Mouse (Mus musculus): Measurements from ENCODE around the gene Slfn3. TPM values are rescaled to one million over a fixed set of nuclear protein-coding genes. Genes with fewer than 3 reads are reported as not detected.
"Not testable (repeated sequence)": the region's sequence is repeated elsewhere in the genome, so short reads cannot be mapped to it uniquely, and the experiment has no call there.

Slfn3 gene
- total RNA-seq (2021) = 2.4 and 4.2 TPM in 2 replicates
- long read RNA-seq = 0 reads

DNA sequence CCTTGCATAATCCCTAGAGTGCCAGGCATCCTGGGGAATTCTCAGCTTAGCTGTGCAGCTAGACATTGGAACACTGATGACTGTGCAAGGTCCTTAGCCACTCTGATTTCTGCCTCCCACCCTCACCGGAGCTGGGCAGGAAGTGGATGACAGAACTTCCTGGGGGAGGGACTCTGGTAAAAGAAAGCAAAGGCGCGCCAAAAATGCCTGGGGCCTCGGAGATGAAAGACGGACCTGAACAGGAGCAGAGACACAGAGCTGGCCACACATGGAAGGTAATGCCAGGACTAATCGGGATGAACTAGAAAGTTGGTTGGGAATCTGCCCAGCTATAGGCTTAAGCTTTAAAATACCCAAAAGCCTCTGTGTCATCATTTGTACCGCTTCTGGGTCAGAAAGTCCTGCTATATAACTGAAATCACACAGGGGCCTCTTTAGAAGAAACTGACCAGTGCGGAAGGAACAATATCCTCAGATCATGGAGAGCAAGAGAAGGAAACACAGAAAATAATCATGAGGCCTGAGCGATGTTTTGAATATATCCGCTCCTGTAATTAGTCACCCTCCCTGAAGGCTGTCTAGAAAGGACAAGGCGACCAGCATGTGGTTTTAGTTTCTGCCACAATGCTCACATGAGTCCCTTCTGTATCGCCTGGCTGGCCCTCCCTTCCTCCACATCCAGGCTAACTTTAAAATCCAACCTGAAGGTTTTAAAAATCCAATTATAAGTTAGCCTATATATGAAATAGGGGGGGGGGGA lies at the start of gene Slfn3:
Slfn3 (plus strand) TSS at position 197 of the 760 bp plus-strand sequence.
- peak; percentile 21 for DNase-seq

DNA sequence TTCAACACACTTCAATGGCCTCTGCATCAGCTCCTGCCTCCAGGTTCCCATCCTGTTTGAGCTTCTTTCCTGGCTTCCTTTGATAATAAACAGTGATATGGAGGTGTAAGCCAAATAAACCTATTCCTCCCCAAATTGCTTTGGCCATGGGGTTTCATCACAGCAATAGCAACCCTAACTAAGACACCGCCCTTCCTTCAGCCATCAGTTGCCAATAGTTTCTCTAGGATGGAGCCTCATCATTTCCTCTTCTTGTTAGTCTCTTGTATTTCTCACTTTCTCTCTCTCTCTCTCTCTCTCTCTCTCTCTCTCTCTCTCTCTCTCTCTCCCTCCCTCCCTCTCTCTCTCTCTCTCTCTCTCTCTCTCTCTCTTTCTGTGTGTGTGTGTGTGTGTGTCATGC lies 42.2 kb upstream of the Slfn3 start:
- not testable (repeated sequence) for DNase-seq

DNA sequence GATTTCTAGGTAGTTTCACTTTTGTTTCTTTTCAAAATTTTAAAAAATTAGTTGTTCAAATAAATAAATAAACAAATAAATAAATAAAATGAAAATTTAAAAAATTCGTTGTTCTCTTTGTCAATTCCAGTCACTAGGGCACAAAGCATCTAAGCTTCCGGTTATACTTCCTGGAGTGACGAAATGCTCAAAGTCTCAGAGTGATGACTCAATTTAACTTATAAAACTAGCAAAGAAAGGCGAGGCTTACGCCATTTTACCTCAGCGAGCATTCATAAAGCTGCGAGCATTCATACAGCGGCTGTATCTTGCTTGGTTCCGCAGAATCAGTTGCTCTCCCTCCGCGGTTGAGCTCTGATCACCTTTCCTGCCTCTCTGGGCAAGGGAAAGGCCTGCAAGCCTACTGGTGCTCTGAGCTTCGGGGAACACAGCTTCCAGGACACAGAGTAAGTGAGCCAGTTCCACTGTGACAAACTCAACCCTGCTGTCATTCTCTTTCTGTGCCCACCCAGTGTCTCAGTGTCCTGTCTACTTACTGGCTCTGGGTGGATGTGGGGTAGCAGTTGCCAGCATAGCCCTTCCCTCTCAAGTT lies 16.1 kb upstream of the Slfn3 start, which contains the start of gene Slfn4:
Slfn4 (plus strand) TSS at position 239 of the 592 bp plus-strand sequence.
- no peak for DNase-seq

- no peak for DNase-seq
These were observed 871 bp downstream of the Slfn3 start for GRCm38 (mm10) chr11:83192001-83192400.

DNA sequence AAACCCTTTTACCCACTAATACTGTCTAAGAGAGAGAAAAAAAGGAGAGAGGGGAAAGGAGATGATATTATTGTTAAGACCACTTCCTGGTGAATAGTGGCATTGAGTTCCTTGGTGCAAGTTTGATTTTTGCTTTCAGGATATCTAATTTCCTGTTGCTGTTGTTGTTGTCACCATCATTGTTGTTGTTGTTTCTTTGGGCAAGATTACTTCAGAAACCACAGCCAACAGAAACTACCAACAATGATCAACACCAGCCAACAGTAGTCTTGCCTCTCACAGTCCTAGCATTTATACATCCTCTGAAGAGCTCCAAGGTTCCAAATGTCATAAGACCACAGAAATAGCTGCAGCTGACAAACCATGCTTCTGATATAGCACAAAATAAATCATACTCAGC lies 13.9 kb downstream of the Slfn3 start:
- DNase-seq = no peak

DNA sequence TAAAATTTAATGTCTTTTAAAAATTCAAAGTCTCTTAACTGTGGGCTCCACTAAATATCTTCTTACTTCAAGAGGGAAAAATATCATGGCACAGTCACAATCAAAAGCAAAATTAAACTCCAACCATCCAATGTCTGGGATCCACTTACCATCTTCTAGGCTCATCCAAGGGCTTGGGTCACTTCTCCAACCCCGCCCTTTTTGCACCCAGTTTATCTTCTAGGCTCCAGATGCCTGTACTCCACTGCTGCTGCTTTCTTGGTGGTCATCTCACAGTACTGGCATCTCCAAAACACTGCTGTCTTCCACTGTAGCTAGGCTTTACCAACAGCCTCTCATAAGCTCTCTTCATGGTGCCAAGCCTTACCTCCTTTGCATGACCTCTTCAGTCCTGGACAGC lies 25.0 kb downstream of the Slfn3 start:
- no peak for DNase-seq

DNA sequence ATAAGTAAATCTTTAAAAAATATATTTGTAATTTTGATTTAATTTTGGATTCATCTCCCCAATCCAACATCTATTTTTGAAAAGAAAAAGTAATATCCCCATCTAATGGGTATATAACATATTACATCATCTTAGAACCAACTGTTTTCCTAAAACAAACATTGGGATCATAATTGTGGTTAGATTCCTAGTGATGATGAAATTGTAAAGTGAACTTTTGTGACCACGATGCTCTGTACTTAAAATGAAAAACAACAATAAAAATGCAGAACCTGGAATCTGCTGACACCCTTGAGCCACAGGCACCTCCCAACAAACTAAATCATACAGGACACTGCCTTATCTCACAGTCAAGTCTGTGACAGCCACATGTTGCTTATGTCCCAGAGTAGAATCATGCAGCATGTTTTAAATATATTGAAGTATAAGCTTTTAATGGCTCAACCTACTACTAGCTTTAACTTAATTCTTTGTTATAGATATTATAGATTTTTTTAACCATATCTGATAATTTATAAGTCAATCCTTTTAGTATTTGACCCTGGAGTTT lies 30.3 kb downstream of the Slfn3 start:
- no peak for DNase-seq

DNA sequence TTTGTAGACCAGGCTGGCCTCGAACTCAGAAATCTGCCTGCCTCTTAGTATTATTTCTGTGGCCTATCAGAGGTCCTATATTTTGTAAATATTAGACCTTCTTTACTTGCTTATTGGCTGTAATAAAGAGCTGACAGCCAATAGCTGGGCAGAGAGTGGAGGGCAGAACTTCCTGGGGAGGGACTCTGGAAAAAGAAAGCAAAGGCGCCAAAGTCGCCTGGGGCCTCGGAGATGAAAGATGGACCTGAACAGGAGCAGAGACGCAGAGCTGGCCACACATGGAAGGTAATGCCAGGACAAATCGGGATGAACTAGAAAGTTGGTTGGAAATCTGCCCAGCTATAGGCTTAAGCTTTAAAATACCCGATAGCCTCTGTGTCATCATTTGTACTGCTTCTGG lies 32.2 kb downstream of the Slfn3 start:
- no peak for DNase-seq

- DNase-seq = not testable (repeated sequence)
These were observed 32.7 kb downstream of the Slfn3 start for GRCm38 (mm10) chr11:83223793-83224192.

GRCm38 (mm10) chr11:83224217-83224616 lies 33.1 kb downstream of the Slfn3 start:
- no peak for DNase-seq

DNA sequence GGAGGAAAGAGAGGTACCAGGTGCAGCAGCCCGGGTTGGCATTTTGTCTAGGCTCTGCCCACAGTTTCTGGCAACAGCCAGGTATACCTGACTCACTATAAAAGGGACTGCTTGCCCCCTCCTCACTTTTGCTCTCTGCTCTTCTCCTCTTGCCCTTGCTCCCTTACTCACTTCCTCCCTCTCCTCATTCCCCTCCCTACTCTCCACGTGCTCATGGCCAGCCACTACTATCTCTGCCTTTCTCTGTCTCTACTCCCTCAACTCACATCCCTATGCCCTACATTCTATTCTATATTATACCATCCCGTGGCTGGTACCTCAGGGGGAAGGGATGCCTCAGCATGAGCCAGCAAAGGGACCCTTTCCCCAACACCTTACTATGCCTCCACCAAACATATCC lies 33.6 kb downstream of the Slfn3 start:
- no peak for DNase-seq

DNA sequence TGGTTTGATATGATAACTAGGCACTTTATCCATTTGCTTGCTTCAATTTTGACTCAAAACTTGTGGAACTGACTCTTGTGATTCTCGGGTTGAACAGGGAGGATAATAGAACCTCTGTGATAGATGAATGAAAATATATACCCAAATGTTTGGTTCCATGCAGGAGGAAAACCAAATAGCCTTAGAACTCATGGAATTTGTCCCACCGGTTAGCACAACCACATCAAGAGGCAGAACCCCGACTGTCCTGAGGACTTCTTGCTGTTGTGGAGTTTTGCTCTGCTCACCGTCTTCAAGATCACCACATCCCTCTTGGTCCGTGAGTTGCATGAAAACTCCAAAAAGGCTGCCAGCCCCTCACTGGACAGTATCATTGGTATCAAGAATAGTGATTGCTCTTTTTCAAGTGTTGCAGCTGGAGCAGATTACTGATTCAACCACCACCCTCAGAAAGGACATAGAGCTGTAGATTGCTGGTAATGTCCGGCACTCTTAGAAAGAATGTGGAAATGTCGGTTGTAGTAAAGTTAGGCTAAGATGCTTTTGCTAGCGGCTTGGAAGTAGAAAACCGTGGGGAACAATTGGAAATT lies 34.3 kb downstream of the Slfn3 start:
- no peak for DNase-seq

DNA sequence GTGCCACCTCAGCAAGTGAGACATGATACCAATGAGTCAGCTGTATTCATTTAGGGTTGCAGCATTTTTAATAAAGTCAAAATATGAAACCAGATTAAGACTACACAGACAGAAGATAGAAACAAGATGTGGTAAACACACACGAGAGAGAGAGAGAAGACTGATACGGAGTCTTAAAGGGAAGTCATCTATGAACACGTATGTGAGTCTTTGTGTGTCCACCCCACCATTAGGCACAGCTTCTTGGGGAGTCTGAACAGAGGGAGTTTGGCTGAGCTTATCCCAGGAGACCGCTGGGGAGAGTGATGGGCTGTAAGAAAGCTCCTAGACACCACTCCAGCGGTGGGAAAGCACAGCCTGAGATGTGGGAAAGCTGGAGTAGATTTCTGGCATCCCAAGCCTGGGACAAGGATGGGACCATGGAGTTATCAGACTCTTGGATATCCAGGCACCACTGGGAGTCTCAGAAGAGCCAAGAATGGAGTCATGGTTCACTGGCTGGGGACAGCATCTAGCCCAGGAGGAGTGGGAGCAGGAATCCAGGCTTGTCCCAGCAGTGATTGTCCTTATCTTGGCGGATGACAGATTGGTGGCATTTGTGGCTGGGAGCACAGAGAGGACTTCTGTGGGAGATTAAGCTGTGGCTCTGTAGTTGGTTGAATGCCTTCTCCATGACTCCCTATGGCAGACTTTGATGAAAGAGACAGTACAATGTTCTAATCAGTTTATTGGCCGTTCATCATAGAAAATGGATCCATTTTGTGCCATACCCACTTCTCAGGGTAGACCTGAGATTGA lies 37.0 kb downstream of the Slfn3 start:
- DNase-seq = no peak

DNA sequence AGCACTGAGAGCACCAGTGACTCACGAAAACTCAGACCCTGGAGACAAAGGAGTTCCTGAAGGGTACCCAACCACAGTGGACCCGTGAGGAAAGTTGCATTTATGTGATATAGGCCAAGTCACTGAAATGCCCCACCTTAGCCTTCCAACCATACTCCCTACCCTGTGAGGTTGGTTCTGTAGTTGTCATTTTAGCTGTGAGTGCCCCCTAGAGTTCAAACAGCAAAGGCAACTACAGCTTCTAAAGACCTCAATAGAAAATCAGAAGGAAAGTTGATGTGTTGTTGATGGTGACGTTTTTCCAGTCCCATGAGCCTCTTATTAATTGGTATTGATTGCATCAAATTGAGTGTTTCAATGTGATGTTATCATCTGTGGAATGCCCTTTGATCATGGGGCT lies 39.8 kb downstream of the Slfn3 start:
- DNase-seq = no peak

GRCm38 (mm10) chr11:83233621-83234020 lies 42.5 kb downstream of the Slfn3 start:
- not testable (repeated sequence) for DNase-seq

DNA sequence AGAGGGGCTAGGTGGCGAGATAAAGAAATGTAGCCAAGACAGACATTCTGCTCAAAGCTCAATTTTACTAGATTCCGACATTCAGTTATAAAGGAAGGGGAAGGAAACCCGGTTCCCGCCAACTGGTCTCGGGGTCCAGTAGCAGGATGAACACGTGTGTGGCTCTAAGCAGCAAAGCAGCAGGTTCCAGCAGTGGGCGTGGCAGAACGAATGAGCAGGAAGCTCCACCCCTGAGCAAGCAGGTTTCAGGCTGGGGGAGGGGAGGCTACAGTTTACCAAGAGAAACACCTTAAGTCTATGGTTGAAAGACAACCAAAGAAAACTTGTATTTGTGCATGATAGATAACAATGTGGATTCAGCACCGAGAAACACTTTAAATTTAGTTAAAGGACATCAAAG lies 46.3 kb downstream of the Slfn3 start:
- not testable (repeated sequence) for DNase-seq

DNA sequence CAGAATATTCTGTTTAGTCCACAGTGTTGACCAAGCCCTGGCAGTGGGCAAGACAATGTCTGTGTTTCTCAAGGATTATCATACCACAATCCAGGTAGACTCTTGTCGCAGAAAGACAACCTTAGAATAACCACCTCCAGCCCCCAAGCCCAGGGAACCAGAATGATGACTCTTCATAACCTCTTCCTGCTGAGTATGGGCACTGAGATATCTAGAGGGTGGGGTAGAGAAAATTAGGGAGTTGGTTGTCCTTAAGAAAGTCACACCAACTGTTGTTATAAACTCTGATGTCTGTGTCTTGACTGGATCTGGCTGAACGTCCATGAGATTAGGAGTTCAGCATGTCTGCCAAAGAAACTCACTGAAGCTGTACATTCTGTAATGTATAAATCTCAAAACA lies 47.3 kb downstream of the Slfn3 start:
- no peak for DNase-seq

DNA sequence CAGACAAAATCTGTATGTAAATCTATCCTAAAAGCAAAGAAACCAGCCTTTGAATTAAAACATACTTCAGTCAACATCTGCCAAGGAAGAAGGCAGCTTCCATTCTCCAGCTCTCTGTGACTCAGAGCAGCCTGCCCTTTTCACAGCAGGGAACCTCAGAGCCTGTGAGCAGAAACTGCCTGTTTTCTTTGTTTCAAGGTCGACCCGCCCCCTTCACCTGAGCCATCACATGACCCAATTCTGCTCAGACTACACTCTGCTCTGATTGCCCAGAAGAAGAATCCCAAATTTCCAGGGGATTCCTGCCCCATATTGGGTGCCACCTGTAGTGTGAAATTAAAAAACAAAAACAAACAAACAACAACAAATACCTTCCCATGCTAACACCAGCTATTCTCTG lies 48.7 kb downstream of the Slfn3 start:
- no peak for DNase-seq

- peak; percentile 33 for DNase-seq
These were observed 66.1 kb downstream of the Slfn3 start for GRCm38 (mm10) chr11:83257211-83257610.

DNA sequence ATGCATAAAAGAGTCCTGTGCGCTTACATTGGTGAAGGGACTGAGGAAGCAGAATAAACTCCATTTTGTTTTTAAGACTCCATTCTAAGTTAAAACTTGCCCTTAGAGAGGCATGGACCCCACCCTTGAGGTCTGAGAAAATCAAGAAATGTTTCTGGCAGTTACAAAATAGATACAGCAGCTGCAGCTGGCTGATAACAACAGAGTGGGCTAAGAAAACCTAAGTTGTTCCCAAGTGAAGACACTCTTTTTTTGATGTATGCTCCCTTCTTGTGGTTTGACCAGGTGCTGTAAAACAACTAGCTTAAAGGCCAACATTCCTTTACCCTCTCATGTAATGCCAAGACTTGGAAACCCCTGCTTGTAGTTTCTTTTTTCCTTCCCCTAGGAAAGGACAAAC lies 71.5 kb downstream of the Slfn3 start:
- no peak for DNase-seq

DNA sequence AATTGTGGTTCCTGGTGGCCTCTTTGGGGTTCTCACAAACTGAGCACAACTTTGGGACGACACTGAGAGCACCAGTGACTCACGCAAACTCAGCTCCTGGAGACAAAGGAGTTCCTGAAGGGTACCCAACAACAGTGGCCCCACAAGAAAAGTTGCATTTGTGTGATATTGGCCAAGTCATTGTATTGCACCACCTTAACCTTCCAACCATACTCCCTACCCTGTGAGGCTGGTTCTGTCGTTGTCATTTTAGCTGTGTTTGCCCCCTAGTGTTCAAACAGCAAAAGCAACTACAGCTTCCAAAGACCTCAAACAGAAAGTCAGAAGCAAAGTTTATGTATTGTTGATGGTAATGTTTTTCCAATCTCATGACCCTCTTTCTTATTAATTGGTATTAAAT lies 72.0 kb downstream of the Slfn3 start:
- no peak for DNase-seq
